Mouse (Mus musculus) regulatory T cell (primary cell): ENCODE data around the gene Dusp3.

Experiments used
- in situ Hi-C: fragments of 300-600 bp; cut with MboI, MseI; formaldehyde crosslinking; loops from one replicate; pipeline ENCODE4 v1.15.1; 2025; ENCODE audit warnings: high pct_unique_total_duplicates

Dusp3 gene

DNA sequence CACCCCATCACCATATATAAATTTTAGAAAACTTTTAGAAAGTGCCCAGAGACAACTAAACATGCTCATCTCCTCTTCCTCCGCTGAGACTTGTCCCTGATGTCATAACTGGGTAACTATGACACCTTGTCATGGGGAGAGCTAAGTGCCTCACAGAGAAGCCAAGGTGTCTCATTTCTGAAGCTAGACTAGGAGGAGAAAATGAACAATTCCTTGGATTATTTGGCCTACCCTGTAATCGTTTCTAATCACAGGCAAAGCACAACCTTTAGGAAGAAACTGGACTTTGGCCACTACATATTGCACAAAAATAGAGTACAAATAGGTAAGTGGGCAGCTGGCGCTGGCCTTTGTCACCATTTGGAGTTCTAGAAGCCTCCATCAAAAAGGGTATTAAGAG, at the start of gene Dusp3:
Gene Dusp3, minus strand, starts transcription at position 101 of the 400 bp plus-strand sequence.
- in situ Hi-C loops = no loop called here

DNA sequence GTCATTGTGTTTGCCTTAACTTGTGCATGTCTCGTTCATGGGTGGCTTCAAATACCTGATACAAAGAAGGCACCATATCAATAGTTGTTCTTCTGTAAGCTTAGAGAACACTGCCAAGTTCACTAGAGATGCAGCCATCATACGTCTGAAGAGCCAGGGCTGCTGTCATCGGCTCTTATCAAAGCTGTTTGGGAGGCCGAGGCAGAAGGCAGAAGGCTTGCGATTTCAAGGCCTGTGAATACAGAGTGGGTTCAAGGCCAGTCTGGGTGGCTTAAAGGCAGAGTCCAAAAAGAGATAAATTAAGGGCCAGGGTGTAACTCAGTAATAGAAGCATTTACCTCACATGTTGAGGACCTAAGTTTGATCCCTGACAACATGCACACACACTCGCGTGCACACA, 49.5 kb upstream of the Dusp3 start:
- in situ Hi-C loops = loop anchor here (5.0 kb wide), 1 partner anchor 539 kb away; no protein-coding TSS in a partner anchor

DNA sequence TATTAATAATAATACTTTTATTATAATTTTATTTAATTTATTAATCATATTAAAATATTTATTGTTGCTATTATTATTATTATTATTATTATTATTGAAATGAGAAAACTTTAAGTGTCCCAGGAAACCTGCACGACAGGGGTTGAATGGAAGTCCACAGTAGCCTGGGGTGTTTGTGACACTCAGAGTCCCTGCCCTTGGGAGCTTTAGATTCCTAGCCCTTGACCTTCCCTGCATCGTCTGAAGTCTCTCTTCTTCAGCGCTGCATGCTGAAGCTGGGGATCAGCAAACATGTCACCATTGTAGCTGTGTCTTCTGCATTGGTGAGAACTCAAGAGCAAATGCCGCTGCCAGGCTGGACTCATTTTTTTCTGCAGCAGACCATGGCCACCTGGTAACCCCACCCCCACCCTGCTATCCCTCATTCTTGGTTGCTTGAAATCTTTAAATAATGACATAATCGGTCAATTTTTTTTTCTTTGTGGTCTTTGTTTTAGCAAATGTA, 48.7 kb upstream of the Dusp3 start:
- in situ Hi-C loops = loop anchor here (5.0 kb wide), 1 partner anchor 538 kb away; no protein-coding TSS in a partner anchor

DNA sequence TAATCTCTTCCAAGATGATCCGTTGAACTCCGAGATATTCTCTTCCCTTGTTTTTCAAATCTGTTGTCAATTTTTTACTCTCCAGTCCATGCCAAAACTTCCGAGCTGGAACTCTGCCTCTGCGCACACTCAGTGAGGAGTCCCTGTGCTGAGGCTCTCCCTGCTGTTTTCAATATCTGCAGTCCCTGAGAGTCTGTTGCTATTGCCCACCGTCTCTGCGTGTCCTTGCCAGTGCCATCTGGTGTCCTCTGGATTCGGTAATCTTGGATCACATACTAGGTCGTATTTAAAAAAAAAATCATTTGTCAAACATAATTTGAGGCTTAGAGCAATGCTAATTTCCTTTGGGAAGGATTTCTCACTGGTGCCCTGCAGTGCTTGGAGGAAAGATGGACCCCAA, 48.1 kb upstream of the Dusp3 start:
- in situ Hi-C loops = loop anchor here (5.0 kb wide), 1 partner anchor 538 kb away; no protein-coding TSS in a partner anchor

DNA sequence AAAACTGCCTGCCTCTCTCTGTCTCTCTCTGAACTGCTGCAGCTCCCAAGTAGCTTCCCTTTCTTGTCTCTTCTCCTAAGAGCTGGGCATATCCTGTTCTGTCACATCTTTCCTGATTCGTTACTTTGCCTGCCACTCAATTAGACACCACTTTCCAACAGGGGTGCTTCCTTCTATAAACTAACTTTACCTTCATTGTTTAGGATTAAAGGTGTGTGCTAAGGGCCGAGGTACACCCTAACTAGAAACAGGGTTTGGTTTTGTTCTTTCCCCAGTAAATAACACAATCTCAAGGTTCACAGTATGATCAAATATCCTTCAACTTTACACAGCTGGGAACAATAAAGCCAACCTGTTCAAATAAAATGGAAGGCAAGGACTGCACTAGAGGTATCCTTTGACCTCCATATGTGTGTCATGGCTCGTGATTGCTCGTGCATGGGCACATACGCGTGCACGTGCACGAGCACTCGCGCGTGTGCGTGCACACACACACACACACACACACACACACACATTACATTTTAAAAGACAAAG, 46.3 kb upstream of the Dusp3 start:
- in situ Hi-C loops = no loop called here

DNA sequence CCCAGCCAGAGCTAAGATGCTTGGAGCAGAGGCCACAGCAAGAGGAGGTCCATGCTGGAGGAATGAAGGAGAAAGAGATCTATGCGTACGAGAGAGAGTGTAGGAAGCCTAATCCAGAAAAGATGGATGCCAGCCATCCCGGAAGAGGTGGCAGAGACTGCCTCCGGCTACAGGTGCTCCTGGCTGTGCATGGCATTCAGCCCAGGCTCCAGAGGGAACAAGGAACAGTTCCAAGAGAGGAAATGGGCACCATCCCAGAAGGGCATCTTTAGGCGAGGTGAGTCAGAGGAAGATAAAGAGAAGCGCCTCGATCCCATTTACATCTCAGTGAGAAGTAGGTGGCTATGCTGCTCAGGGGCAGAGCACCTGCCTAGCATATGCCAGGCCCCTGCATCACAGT, 44.3 kb upstream of the Dusp3 start:
- in situ Hi-C loops = no loop called here

DNA sequence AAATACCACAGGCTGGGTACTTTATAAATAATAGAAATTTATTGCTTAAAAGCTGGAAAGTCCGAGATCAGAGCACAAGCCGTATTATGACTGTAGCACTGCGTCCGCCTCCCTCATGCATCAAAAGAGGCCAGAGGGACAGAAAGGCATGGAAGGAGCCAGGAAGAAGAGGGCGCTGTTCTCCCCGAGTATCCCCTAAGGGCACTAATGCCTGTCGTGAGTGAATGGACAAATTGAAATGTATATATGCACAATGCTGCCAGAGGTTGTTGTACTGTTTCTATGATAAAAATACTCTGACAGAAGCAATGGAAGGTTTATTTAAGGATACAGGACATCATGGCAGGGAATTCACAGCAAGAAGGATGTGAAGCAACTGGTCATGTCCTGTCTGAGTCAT, 43.2 kb upstream of the Dusp3 start:
- in situ Hi-C loops = no loop called here

DNA sequence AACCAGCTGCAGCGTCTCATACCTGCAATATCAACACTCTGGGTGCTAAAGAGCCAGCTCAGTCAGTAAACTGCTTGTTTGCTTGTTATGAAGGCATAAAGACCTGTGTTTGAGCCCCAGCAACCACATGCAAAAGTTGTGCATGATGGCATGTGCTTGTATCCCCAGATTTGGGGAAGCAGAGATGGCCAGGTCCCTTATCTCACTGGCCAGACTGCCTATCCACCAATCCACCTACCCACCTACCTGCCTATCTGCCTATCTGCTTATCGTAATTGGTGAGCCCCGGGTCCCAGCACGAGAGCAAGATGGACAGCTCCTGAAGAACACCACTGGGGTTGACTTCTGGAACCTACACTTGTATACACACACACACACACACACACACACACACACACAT, 42.5 kb upstream of the Dusp3 start:
- in situ Hi-C loops = no loop called here

DNA sequence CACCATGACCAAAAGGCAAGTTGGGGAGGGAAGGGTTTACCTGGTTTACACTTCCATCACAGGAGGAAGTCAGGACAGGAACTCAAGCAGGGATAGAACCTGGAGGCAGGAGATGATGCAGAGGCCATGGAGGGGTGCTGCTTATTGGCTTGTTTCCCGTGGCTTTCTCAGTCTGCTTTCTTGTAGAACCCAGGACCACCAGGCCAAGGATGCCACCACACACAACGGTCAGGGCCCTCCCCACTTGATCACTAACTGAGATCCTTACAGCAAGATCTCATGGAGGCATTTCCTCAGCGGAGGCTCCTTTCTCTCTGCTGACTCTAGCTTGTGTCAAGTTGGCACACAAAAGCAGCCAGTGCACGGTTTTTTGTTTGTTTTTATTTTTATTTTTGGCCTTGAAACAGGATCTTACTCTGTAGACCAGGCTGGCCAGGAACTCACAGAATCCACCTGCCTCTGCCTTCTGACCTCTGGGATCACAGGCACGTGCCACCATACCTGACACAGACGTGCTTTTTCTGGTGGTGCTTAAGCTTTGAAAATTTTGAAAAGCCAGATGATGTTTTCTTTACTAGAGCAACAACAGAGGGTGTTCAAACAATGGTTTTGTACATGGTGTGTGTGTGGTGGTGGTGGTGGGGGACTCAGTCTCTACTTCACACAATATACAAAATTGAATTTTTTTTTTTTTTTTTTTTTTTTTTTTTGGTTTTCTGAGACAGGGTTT, 41.4 kb upstream of the Dusp3 start, which contains the start of gene Mpp3:
Gene Mpp3, minus strand, starts transcription at position 375 of the 730 bp plus-strand sequence.
- in situ Hi-C loops = no loop called here

DNA sequence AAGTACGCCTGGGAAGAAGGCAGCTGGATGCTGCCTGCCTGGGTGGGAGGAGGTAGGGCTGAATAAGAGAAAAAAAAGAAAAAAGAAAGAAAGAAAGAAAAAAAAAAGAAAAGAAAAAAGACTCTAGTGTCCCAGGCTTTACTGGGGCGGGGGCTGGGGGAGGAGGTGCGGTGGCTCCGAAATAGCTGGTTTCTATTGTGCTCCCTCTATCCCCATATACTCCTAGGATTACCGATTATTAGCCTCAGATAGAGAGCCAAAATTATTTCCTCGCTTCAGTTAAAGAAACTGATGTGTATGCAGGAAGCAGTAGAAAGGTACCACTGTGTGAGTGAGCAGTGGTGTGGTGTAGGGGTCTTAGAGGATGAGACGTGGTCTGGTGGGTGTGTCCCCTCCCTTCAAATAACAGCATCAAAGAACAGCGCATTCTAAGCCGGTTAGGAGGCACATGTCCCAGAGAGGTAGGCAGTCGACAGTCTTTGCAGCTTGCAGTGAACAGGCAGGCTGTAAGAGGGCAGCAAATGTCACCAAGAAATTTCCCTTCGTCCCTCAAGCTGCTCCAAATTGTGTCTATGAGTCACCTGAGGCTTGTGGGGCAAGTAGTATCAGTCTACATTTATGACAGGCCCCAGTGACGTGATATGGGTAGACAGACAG, 40.7 kb upstream of the Dusp3 start:
- in situ Hi-C loops = no loop called here

DNA sequence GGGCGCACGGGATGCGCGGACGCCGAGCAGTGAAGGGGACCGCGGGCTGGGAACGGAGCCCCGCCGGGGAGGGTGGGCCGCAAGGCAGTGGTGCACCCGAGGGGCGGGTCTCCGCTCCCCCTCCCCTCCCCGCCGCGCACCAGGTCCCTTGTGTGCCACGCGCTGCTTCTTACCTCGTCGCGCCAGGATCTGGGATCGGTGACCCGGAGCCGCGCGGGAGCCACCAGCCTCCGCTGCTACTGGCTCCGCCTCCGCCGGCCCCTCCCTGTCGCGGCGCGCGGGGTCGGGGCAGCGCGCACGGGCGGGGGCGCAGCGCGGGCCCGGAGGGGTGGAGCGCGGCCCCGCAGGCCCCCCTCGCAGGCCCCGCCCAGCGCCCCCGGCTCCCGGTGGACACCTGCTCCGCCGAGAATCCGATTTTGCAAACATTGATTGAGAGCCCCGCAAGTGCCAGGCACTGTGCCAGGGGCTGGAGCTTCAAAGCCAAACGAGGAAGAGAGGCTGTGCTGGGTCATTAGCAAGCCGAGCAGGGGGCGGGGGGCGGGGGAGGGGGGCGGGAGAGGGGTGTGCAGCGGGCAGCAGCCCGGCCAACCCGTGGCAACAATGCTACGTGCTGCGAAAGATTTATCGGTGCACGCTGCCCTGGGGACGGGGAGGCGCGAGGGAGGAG, 40.0 kb upstream of the Dusp3 start:
- in situ Hi-C loops = no loop called here

DNA sequence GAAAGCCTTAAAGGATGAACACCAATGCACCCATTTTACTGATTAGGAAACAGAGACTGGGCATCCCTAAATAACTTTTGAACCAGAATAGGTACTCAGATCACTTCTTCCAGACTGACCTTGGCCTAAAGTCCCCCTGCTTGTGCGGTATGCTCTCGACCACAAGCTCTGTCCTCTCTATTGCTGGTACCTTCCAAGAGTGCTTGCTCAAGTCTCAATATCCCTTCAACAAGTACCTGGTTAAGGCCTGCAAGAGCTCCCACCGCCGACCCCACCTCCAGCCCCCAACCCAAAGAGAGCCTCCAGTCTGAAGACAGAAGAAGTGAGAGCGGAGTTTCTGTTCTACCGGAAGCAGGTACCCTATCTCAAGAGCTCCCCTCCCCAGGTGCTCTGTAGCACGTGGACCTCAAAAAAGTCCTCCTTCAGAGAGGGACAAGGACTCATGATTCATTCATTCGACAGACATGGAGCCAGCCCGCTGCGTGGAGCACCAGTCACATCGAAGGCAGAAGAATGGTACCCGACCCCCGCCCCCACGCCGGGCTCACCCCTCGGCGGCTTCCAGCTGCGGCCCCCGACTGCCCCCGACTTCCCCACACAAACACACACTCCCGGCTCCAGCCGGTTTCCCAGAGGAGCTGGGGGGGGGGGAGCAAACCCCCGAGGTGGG, 39.3 kb upstream of the Dusp3 start:
- in situ Hi-C loops = no loop called here

DNA sequence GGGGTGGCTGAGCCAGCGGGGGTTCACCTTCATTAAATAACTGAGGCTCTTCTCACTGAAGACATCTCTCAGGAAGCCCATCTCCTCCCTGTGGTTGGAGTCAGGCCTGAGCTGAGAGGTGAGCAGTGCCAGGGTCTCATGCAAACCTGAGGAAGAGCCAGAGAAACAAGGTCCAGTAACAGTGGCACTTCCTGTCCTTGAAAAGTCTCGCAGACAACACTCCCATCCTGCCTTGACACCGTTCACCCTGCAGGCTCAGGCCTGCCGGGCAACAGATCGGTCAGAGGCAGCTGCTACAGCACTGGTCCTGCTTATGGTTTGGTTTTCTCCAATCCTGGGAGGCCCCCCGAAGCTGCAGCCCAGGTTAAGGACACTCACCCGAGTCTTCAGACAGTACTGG, 38.5 kb upstream of the Dusp3 start:
- in situ Hi-C loops = no loop called here

DNA sequence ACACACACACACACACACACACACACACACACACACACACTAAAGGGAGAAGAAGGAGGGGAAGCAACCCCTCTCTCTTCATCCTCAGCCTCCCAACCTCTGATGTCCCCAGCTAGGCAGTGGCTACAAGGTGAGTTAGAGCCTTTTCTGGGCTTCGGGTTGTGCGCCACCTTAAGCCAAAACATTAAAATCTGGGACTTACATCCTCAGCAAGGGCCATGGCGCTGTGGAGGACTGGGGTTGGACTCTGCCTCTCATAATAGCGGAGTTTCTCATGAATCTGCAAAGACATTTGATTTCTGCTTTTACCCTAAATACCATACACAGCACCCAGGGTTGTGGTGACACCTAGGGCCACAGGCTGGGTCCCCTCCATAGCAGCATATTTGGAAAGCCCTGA, 38.1 kb upstream of the Dusp3 start:
- in situ Hi-C loops = no loop called here

DNA sequence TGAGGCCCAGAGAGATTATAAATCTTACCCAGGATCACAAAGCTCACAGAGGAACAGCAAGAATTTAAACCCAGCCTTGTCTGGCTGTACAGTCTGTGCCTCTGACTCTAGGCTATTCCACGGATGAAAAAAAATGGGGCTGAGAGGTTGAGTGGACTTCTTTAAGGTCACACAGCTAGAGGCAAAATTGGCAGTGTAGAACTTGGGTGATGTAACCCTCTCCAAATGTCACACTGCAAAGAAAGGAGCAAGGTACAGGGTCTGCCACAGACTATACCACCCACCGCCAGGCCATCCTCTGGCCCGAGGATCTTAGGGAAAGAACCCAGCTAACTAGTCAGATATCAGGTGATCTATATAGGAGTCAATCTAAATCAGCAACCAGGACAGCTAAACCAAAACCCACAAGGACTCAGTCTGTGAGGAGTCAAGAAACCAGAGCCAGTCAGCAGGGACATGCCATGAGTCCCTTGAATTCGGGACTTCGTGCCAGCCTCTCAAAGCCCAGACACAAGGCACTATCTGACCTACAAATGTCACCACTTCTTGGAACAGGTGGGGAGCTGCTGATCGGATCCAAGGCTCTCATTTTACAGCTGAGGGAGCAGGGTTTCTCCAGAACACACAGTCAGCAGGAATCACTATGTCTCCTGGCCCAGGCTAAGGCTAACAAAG, 37.4 kb upstream of the Dusp3 start:
- in situ Hi-C loops = no loop called here

DNA sequence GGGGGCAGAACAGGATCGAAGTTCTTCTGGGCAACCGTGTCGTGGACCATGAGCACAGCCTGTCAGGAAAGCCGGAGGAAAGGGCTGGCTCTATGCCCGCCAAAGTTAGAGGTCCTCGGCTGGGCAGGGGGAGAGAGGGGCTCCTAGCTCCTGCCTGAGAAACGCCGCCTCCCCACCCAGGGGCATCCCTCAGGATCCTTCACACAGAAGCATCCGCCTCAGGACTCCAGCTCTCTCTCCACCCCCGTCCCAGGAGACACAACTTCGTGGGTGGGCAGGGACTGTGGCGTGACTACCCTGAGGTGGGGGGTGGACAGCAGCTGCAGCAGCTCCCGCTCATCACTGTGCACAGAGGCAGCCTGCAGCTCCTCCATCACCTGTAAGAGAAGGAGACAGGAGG, 36.6 kb upstream of the Dusp3 start:
- in situ Hi-C loops = no loop called here

DNA sequence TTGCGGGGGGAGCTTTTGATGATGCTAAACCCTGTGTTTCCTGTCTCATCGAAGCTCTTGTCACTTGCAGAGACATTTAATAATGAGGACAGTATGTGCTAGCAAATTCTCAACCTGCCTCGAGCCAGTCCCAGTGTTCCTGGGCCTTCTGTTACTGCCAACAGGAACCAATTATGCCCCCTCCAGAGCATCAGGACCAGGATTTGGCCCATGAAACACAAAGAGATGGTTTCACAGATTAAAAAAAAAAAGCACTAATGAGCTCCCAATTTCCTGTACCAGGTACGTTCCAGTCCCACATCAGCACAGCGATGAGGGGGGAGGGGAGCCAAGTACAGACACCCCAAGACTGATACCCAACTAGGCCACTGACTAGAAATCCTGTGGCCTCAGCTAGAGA, 34.4 kb upstream of the Dusp3 start:
- in situ Hi-C loops = no loop called here

DNA sequence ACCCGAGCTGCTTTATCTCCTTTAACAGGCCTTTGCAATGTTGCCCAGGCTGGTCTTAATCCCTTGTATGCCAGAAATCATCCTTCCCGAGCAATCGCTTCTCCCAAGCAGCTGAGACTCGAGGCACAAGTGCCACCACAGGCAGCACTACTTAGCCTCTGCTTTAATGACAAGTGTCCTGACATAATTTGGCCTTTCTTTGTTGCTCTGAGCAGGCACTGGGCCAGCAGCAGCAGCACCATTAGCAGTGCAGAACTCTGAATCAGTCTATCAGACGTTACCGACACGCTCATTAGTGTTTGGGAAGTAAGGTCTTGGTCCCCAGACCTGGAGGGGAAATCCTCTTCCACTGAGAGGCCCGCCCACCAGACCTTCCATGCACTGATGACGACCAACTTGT, 32.9 kb upstream of the Dusp3 start:
- in situ Hi-C loops = no loop called here

DNA sequence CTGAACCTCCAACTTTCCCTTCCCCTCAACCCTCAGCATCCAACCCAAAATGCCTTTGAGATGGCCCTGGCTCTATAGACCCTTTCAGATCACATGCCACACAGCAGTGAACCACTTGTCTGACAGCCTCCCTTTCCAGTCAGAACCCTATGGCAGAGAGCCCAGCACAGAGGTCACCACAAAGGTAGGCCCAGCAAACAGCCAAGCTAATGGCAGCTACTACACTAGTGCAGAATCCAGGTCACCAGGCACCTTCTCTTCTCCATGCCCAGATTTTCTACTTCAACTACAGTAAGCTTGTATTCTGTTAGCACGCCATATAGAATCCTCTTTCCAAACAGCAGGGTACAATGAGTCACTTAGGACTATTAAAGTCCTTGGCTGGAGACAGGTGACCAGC, 29.3 kb upstream of the Dusp3 start:
- in situ Hi-C loops = no loop called here

DNA sequence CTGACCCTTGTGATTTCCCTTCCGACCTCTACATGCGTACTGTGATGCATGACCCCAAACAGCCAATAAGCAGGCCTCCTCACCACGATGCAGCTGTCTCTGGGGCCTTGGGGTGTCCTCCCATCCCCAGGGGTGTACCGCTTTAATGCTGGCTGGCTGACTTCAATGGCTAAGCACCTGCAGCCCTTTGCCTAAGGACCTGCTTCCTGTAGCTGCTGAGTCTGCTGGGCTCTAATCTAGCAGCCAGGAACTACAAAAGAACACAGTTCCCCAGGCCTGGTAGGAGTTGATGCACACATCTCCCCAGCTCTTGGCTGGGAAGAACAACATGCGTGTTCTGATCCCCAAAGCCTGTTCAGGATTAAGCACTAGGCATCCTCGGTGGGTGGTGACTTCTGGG, 28.7 kb upstream of the Dusp3 start:
- in situ Hi-C loops = no loop called here

DNA sequence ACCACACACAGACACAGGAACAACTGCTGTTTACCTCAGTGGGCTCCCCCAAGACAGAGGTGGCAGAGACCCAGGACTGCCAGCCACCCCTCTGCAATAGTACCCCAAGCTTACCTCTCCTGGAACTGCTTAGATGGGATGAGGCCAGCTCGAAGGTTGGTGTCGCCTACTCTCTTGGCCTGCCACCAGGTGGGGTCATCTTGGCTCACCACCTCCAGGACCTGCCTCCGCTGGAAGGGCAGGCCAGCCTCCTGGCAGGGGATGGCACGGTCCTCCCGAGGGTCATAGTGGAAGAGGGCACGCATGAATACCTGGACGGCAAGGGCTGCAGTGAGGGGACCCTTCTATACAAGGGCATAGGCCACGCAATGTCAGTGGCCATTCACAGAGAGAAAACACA, 26.4 kb upstream of the Dusp3 start:
- in situ Hi-C loops = no loop called here
